Mouse (Mus musculus) v-Abl transformed pro-B cells (cell line): Measurements from ENCODE around the gene Larp4b.

Experiments used
- in situ Hi-C, 2 experiments: fragments of 400-800 bp; cut with MboI; formaldehyde crosslinking; loops; one replicate each; pipeline ENCODE4 v1.15.1; 2025; ENCODE audit not compliant: unreplicated experiment in 2 of 2

Larp4b gene

DNA sequence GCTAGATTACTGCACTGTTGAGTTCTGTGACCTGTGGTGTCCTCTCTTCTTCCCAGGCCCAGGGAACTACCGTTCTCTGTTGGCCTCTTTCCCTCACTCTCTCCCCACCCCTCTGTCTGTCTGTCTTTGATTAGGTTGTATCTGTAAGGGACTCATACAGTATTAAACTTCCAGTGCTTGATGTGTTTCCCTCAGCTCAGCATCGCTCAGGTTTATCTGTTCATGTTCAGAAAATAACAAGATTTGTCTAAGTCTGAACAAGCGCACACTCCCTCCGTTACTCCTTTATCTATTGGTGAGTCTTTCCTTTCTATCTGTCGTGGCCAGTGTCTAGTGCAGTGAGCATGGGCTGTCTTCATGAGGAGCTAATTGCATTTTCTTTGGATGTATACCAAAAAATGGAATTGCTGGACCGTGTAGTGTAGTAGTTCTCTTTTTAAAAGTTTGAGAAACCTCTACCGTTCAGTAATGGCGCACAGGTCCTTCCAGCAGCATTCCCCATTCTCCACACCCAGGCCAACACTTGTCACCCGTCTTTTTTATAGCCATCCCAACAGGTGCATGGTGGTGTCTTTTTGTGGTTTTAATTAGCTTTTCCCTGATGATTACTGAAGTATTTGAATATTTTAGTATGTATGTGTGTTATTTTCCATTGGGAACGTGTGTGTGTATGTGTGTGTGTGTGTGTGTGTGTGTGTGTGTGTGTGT is 27.3 kb downstream of the Larp4b start:
- in situ Hi-C loops: no loop called here

DNA sequence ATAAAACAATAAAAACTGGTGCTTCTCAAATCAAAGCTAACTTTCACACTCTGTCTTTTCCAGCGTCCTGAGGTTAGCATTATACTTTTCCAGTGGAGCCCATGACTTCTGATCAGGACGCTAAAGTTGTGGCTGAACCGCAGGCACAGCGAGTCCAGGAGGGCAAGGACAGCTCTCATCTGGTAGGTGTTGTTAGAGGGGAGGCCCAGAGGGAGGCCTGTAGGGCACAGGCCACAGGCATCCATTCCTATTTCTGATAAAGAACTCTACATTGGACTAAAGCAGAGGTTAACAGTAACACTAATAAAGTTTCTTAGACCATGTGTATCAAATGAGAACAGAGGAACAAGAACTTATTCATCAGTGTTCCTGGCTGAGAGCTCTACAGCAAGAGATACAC is 28.4 kb downstream of the Larp4b start:
- in situ Hi-C loops: no loop called here

DNA sequence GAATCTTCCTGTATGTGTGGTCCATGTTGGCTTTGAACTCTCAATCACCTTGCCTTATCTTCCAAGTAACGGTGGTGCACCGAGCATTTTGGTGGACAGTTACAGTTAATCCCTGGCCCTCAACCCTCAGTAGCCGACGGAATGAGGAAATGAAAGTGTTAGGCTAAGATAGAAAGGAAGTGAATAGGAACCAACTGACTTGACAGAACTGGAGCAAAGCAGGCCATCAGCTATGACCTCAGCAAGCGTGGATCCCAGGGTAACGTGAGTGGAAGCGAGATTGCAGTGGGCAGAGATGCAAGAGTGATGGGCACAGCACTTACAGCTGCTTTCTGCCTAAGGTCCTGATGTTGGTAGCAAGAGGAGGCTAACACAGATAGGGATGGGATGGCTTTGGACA is 31.5 kb downstream of the Larp4b start:
- in situ Hi-C loops: no loop called here

DNA sequence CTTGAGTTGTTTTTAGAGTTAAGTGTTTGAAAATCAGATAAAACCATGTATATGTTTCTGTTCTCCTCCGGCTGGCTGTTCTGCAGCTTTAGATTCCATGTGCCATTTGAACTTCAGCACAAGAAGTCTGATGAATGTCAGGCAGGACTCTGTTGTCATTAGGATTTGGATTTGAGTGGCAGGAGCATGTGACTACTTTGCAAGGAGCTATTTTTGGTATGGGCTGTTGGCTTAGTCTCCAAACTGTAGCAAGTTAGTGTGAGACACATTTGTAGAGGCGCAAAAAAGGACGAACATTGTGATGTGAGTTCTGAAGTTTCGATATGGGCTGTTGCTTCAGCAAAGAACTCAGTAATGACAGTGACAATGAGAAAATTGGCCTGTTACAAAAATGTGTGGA is 34.0 kb downstream of the Larp4b start:
- in situ Hi-C loops: no loop called here

DNA sequence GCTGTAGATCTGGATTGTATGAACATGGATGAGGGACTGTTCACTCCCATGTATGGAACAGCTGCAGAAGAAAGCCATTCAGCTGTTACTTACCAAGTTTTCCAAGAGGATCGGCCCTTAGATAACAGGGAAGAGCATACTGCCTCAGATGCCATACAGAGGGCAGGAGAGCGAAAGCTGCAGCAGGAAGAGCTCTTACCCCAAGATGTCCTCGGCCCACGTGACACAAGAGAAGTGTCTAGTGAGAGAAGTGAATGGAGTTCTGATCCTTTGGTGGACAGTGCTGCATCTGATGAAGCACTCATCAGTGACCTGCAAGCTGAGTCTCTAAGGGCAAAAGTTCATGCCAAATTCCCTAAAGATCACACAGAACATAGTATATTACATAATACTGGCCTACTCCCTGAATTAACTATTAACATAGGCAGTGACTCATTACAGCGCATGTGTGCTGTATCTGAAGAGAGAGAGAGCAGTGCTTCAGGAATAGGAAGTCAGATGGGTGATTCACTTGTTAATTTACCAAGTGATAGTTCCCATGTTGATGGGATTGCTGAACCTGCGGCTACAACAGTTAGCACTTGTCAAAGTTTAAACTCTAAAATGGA is 35.1 kb downstream of the Larp4b start:
- in situ Hi-C loops: no loop called here

DNA sequence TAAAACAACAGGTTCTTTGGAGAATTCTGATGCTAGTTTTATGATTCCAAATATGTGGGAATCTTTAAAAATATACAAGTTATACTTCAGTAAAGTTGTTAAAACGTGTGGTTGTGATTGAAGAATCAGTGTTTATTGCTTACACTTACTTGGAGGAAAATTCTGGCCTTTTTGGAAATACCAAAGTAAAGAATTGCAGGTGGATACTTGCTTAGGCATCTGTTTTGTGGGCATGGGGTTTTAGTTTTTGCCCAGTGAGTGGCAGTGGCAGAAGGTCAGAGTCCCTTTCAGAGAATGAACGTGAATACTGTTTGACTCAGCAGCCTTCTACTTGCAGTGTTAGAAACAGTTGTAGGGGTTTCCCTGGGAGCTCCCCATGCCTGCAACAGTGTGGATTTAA is 40.7 kb downstream of the Larp4b start:
- in situ Hi-C loops: no loop called here

DNA sequence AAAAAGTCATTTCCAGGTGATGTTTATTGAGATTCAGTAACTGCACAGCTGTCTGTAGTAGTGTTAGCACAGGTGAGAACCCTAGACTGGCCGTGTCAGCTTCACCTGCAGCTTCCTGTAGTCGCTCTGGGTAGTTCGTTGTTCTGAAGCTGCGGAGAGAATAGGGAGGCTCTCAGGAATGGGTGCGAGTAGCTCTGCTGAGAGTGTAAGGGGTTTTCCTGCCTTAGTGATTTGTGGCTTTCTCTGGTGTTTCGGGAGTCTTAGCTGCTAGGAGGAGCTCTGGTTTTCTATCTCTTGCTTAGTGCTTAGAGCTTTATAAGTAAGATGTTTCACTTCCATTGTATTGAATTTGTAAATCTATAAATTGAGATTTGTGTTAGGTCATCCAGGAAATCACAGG is 42.4 kb downstream of the Larp4b start:
- in situ Hi-C loops: no loop called here

DNA sequence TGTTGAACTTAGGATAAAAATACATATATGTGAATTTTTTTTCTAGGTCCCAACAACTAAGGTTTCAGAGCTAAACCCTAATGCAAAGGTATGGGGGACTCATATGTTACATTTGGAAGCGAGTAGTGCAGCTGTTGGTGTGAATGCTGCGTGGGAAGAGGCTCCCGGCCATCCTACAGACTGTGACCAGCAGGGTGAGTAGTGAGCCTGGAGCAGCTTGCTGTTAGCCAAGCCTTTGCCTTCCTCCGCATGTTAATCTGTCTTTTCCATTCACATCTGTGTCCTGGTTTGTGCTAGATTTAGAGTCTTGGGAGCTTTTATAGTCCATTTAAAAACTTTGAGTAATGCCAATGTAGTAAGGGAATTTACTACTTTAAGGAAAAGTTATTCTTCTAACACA is 43.1 kb downstream of the Larp4b start:
- in situ Hi-C loops: no loop called here

DNA sequence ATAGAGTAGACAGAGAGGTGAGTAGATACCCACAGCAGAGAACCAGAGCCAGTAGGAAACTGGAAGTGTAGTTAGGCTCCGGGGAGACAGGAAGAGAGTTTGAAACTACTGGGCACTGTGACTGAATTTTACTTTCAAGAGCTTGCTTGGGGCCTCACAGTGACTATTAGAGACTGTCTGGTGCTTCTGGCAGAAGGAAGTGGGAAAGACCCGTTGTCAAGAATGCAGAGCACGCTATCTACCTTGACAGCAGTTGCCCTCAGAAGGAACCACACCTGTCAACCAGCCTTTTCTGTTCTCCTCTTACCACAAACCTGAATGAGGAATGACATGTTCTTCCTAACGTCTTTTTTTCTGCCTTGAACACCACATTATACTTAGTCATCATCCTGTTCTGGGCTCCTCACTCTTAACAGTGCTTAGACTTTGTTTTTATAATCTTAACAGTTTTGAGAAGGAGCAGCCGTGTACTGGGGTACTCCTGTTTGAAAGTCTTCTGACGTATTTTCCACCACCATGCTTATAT is 45.8 kb downstream of the Larp4b start:
- in situ Hi-C loops: no loop called here

DNA sequence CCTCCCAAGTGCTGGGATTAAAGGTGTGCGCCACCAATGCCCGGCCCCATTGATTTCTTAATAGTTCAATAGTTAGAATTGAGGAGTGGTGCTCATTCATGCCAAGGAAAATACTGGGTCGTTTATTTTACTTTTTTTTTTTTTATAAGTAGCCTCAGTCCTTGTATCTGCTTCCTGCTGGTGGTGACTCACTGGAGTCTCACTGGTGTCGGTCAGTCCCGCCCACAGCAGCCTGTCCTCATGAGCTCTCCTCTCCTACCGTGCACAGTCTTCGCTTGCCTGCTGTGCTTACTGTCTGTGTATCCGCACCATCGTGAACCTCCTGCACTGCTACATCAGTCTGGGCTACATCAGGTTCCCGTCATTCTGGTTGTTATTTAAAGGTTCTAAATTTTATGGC is 46.5 kb downstream of the Larp4b start:
- in situ Hi-C loops: no loop called here

DNA sequence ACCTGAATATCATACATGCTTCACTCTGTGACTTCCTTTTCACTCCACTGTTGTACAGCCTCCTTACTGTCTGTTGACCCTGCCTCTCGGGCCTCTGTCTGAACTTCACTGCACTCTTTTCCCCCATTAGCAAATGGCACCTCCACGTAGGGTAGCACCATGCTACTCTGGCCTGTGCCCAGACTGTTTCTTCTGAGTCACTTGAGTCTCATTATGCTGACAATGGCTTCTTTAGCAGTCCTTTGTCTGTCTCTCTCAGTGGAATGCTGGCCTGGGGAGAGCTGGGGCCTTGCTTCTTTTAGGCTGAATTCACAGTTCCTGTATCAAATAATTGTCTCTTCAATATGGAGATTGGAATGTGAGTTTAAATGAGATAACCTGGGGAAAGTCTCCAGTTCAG is 48.7 kb downstream of the Larp4b start:
- in situ Hi-C loops: no loop called here

DNA sequence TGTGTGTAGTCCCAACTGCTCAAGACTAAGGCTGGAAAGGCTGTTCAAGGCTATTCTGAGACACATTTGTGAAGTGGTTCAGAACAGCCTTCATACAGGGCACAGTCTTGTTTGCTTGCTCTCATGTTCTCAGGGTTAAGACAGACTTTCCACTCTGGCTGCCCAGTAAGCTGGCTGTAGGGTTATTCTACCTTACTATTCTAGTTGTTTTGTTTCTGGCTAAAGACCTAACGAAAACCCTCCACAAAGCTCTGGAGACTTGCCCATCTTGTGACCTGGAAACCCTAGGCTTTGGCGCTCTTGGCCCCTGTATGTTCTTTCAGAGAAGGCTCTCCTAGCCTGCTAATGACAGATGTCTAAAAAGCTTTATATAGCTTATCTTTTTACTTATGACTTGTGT is 55.1 kb downstream of the Larp4b start:
- in situ Hi-C loops: no loop called here

DNA sequence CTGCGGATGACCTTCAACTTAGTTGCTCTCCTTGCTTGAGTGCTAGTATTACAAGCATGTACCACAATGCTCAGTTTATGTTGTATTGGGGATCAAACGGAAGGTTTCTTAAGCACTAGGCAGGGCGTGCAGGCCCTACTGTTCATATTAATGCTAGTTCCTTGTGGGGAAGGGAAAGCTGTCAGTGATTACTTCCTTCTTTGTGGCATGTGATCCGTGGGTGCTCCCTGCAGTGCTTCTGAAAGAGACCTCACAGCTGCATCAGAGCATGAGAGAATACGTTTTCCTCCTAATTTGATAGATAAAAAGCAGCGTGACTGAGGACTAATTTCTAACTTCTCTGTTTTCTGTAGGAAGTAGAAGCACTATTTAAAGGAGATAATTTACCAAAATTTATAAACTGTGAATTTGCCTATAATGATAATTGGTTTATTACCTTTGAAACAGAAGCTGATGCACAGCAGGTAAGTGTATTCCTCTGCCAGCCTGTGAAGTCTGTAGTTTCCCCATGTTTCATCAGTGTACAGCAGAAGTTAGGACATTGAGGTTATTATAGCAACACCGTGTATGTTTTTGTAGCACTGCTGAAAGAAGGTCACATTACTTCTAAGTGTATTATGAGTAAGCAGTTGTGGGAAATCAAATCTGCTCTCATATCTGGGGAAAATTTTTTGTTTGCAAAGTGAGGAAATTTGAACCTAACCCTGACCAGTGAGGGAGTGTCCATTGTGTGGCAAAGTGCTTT is 56.0 kb downstream of the Larp4b start:
- in situ Hi-C loops: loop anchor here in 1 of 2 experiments (25.0 kb wide), 1 partner anchor 287 kb away; the partner anchor contains the start of gene Wdr37

DNA sequence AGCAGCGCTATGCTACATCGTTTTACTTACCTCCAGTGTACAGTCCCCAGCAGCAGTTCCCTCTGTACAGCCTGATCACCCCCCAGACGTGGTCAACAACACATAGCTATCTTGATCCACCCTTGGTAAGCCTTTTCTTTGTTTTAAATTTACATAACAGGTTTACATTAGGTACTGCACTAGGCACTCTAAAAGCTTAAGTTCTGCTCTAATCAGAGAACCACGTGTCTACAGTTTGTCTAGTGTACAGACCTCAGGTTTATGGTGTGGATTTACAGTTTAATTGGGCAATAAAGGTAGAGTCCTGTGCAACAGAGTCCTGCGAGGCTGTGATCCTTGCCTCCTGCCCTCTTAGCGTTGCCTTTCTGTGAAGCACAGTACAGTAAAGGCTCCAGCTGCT is 57.4 kb downstream of the Larp4b start:
- in situ Hi-C loops: loop anchor here in 1 of 2 experiments (25.0 kb wide), 1 partner anchor 289 kb away; the partner anchor contains the start of gene Wdr37

DNA sequence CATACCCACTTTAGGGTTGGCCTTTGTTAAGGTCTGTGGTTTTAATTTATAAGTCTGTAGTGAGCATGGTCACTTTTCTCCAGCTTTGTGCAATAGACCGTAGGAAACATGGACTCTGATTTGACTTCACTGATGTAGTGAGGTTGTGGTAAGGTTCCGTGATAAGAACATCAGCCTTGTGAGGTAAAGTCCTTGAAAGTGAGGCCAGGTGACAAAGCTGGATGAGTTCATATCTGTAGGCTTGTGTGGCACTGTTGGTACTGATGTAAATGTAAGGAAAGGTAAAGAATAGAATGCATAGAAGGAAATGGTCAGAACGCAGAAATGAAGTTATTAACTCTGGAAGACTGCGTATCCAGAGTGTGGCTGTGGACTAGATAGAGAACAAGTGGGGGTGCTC is 57.9 kb downstream of the Larp4b start:
- in situ Hi-C loops: loop anchor here in 1 of 2 experiments (25.0 kb wide), 1 partner anchor 289 kb away; the partner anchor contains the start of gene Wdr37

DNA sequence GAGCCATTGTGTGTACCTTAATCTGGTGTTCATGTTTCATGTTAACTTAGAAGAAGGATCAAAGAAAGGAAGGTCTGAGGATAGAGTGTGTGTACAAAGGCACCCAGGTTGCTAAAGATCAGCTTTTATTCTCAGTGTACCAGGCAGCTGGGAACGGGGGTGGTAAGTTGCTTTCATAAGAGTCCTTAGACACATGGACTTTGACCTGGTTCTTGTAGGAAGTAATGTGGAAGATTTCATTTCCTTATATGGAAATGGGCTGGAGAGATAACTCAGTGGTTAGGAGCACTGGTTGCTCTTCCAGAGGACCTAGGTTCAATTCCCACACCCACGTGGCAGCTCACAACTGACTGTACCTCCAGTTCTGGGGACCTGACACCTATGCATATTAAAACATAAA is 58.6 kb downstream of the Larp4b start:
- in situ Hi-C loops: loop anchor here in 1 of 2 experiments (25.0 kb wide), 1 partner anchor 290 kb away; the partner anchor contains the start of gene Wdr37

DNA sequence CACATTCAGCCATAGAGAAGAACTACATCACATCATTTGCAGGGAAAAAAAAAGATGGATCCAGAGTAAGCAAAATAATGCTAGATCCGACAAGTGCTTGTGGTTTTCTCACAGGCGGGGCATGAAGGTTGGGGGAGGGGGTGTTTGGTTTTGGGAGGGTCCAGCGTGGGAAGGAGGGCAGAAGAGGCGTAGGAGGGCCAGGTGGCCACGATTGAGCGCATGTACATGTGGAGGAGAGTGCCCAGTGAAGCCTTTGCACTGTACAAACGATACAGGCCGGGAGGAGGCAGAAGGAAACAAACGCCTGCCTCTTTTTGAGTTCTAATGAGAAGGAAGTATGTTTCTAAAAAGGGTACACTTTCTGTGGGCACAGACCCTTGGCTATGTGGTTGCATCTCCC is 60.1 kb downstream of the Larp4b start:
- in situ Hi-C loops: loop anchor here in 1 of 2 experiments (25.0 kb wide), 1 partner anchor 292 kb away; the partner anchor contains the start of gene Wdr37

DNA sequence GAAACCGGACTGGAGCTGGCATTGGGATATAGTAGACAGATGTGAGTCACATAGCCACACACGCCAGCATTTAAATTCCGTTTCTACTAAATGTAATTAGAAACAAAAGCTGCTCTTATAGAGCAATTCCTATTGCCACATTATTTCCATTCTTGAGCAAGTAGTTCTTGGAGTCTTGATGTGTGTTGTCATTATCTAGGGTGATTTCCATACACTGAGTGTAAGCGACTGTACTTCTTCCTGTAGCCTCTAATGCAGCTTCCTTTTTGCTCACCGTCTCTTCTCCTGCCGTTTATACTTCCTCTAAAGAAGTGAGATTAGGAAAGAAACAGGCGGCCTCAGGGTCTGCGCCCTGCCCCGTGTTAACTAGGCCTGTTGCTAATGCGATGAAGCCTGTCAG is 65.6 kb downstream of the Larp4b start:
- in situ Hi-C loops: loop anchor here in 1 of 2 experiments (25.0 kb wide), 1 partner anchor 297 kb away; the partner anchor contains the start of gene Wdr37

DNA sequence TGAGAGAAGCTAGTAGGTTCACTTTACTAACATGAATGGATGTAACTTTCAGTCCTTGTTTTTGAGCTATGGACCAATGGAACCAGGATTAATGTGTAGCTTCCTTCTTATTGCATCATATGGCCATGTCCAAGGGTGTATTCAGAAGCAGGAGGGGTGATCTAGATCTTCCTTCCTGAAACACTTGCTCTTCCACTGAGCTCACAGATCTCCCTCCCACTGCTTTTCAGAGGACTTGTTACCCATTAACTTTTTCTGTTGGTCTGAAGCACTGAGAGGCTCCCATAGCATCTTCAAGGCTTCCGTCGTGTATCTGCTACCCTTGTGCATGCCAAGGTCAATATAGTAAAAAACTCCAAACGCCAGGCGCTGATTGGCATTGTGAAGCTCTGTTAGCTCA is 69.2 kb downstream of the Larp4b start:
- in situ Hi-C loops: loop anchor here in 1 of 2 experiments (25.0 kb wide), 1 partner anchor 301 kb away; the partner anchor contains the start of gene Wdr37

DNA sequence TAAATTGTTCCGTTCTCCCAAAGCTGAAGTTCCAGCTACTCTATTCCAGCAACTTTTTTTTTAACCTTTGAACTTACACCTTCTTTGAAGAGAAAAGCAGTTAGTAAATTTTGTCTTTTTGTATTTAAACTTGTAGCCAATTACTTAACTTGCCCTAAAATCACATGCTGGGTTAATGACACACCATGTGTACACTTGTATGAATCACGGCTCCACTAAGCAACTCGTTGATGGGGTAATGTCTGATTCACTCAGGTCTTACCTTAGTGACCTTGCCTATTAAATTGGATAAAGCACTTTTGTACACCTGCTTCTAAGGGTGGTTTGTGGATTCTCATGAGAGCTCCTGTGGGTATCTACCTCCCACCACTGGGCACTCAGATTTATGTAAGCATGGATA is 74.2 kb downstream of the Larp4b start:
- in situ Hi-C loops: loop anchor here in 1 of 2 experiments (25.0 kb wide), 1 partner anchor 306 kb away; the partner anchor contains the start of gene Wdr37

DNA sequence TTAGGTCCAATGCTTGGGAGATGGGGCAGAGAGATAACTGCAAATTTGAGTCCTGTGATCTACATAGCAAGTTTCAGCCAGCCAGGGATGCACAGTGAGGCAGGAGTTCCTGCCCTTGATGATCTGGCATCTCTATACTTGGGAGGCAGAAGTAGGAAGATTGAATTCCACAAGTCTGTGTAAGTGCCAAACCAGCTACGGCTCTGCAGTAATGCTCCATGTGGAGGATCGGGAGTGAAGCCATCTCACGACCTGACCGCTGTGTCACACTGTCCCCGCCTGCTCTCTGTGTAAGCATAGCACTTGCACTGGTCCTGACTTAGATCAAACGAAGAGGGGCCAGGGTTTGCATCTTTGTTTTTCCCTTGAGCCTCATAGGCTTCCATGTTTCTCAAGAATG is 75.9 kb downstream of the Larp4b start:
- in situ Hi-C loops: loop anchor here in 1 of 2 experiments (25.0 kb wide), 1 partner anchor 307 kb away; the partner anchor contains the start of gene Wdr37
